Mouse (Mus musculus): Measurements from ENCODE around the gene Uprt. TPM values are rescaled to one million over a fixed set of nuclear protein-coding genes. Genes with fewer than 3 reads are reported as not detected.
A peak's percentile ranks its signal among the peaks of the same experiment; 100 is the strongest.

The Uprt gene
- polyA plus RNA-seq (2014; fragmentation: Nextera tagmentation; extraction: Ambion mirVana) = 2.1 and 3.0 TPM in 2 replicates

DNA sequence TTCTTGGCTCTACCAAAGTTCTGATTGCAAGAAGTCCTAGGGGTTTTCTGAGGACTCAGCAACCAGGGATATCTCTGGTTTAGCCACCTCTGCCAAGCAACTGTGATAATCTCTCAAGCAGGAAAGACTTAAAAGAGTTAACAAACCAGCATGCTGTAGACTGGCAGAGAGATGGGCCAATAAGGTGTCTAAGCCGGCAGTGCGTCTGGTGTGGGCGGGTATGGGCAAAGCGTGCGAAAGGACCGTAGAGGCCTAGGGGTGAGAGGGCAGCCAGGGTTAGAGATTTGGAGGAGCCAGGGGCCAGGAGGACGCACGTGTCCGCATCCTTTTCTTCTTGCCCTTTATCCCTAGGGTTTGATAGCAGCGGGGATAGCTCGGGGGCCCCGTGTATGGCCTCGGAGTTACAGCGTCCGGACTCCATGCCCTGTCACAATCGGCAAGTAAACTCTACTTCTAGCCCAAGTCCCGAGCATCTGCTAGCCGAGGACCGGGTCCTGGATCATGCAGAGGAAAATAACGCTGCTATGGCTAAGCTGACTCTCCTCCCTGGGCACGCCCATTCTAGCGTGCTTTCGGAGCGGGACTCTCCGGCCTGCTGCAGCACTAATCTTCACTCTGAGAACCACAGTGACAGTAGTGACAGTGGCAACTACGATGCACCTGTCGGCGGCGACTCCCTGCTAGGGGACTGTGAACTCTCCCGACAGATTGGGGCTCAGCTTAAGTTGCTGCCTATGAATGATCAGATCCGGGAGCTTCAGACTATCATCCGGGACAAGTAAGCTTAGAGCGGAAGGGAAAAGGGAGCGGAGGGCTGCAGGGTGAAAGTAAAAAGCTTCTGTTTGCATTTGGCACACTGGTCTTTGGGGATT lies at the start of gene Uprt:
TSS of gene Uprt (plus strand) at position 247 of the 872 bp plus-strand sequence.
- H3K27ac ChIP-seq (ENCODE audit: low read depth, low read length) = no peak within 1 kb of the TSS; the same call in 1 of the 2 replicates
- 23% methylated on average over 34 of the region's 34 CpGs for WGBS
- H3K4me3 ChIP-seq (ENCODE audit: low read depth, low read length) = peak within 1 kb of the TSS; percentile 46

DNA sequence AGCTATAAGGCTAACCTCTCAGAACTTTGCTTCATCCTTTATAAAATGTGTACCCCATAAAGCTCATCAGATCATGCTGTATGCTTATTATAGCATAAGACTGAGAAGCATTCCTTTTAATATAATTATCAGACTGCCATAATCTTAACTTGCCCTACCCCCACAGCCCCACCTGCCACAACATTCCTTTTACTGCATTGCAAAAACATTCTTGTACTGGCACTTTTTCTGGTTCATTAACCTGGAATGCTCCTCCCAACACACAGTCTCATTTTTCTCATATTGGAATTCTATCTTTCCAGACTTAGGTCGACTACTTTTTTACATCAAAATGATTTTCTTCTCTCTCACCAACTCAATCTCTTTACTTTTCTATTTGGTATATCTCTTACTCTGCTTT lies 49.2 kb upstream of the Uprt start:
- no peak overlapping the region for H3K4me2 ChIP-seq (ENCODE audit: low read depth, low read length, severe bottlenecking)
- H3K36me3 ChIP-seq (ENCODE audit: control insufficient read depth, insufficient read depth, low read length) = no peaks in the 10 kb centered on the region
- DNase-seq (ENCODE audit: low spot score) (no peak), ATAC-seq (replicated peaks; ENCODE audit: low FRiP score) (no peak)
- no peaks in the 10 kb centered on the region for H3K4me1 ChIP-seq (replicated peaks; ENCODE audit: control insufficient read depth, insufficient read depth, low read length)
- H3K27me3 ChIP-seq (ENCODE audit: control insufficient read depth, insufficient read depth, low read length) = peaks cover 2% of the 10 kb centered on the region; the same call in 1 of the 2 replicates
- 40% methylated on average over 1 of the region's 1 CpGs for WGBS
- no peaks in the 10 kb centered on the region for H3K9me3 ChIP-seq (ENCODE audit: control insufficient read depth, low read length)
- no peak overlapping the region for H3K9ac ChIP-seq (ENCODE audit: low read length)
- H3K4me3 ChIP-seq (ENCODE audit: low read depth, low read length) = no peak overlapping the region
- H3K27ac ChIP-seq (ENCODE audit: low read depth, low read length) = no peak overlapping the region

More for the DNA sequence above, at the start of gene Uprt:
- peak within 1 kb of the TSS; percentile 57 for H3K9ac ChIP-seq (ENCODE audit: low read length)
- DNase-seq (ENCODE audit: low spot score) (peak; percentile 65), ATAC-seq (replicated peaks; ENCODE audit: low FRiP score) (peak; percentile 97)
- peaks cover 7% of the 10 kb centered on the region; the same call in 1 of the 2 replicates for H3K27me3 ChIP-seq (ENCODE audit: control insufficient read depth, insufficient read depth, low read length)
- H3K9me3 ChIP-seq (ENCODE audit: control insufficient read depth, low read length) = no peaks in the 10 kb centered on the region
- H3K36me3 ChIP-seq (ENCODE audit: control insufficient read depth, insufficient read depth, low read length) = no peaks in the 10 kb centered on the region
- peak within 1 kb of the TSS; percentile 53 for H3K4me2 ChIP-seq (ENCODE audit: low read depth, low read length, severe bottlenecking)
- H3K4me1 ChIP-seq (replicated peaks; ENCODE audit: control insufficient read depth, insufficient read depth, low read length) = no peaks in the 10 kb centered on the region

DNA sequence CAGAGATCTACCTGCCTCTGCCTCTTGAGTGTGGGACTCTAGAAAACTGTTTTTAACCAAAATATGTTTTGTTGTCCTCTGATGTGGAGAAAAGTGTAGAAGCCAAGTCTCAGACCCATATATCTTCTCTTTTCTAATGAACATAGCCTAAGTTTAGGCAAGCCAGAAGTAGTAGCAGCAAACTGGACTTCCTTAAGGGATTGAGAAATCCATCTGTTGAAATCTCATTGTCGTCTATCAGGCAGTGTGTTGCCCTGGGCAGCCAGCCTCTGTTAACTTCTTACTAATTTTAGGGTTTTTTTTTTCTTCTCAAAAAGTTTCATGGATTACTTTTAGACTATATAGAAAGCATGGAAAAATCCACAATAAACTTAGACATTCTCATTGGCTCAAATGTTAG lies 30.2 kb upstream of the Uprt start:
- H3K4me1 ChIP-seq (replicated peaks; ENCODE audit: control insufficient read depth, insufficient read depth, low read length) = no peaks in the 10 kb centered on the region
- no peak overlapping the region for H3K27ac ChIP-seq (ENCODE audit: low read depth, low read length)
- WGBS = 83% methylated on average over 1 of the region's 1 CpGs
- peaks cover 5% of the 10 kb centered on the region; the same call in 1 of the 2 replicates for H3K27me3 ChIP-seq (ENCODE audit: control insufficient read depth, insufficient read depth, low read length)
- H3K36me3 ChIP-seq (ENCODE audit: control insufficient read depth, insufficient read depth, low read length) = no peaks in the 10 kb centered on the region
- H3K9me3 ChIP-seq (ENCODE audit: control insufficient read depth, low read length) = no peaks in the 10 kb centered on the region
- no peak for ATAC-seq (replicated peaks; ENCODE audit: low FRiP score)
- no peak overlapping the region for H3K4me3 ChIP-seq (ENCODE audit: low read depth, low read length)
- no peak for DNase-seq (ENCODE audit: low spot score)
- H3K4me2 ChIP-seq (ENCODE audit: low read depth, low read length, severe bottlenecking) = no peak overlapping the region
- H3K9ac ChIP-seq (ENCODE audit: low read length) = no peak overlapping the region

DNA sequence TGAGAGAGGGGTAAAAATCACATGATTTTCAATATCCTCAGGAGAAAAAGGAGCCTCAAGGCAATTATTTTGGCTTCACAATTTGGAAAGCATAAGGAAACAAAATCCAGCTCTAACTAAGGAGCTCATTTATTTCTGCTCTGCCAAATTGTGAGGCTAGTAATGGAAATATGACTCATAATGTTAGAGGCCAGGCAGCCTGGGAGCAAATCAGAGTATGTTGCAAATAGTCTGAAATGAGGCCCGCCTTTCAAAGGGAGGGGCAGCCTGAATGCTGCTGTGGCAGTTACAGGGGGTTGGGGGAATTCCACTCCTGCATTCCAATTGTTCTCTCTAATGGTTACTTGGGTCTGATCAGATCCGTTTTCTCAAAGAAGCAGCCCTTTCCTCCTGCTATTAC lies 20.9 kb upstream of the Uprt start:
- no peak overlapping the region for H3K4me2 ChIP-seq (ENCODE audit: low read depth, low read length, severe bottlenecking)

DNA sequence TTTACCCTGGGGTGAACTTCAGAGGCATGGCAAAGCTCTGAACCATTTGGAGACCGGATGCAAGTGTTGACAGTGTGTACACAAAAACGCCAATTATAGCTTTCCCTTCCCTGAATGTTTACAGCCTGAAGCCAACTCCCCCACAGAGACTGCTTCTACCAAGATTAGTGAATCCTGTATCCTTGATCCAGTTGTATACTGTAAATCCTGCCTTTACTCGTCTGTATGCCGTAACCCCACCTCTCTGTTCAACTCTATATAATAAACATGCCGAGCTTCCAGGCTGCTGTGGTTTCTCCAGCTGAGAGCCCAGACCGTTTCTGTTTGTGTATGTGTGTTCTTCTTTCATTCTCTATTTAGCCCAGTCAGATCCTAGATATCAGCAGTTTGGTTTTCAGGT lies 18.2 kb upstream of the Uprt start:
- H3K4me3 ChIP-seq (ENCODE audit: low read depth, low read length) = no peak overlapping the region
- no peak overlapping the region for H3K27ac ChIP-seq (ENCODE audit: low read depth, low read length)
- H3K9ac ChIP-seq (ENCODE audit: low read length) = no peak overlapping the region
- ATAC-seq (replicated peaks; ENCODE audit: low FRiP score) (no peak), DNase-seq (ENCODE audit: low spot score) (no peak)
- H3K36me3 ChIP-seq (ENCODE audit: control insufficient read depth, insufficient read depth, low read length) = no peaks in the 10 kb centered on the region
- H3K4me1 ChIP-seq (replicated peaks; ENCODE audit: control insufficient read depth, insufficient read depth, low read length) = no peaks in the 10 kb centered on the region
- no peak overlapping the region for H3K4me2 ChIP-seq (ENCODE audit: low read depth, low read length, severe bottlenecking)
- H3K9me3 ChIP-seq (ENCODE audit: control insufficient read depth, low read length) = no peaks in the 10 kb centered on the region
- no peaks in the 10 kb centered on the region; the same call in 1 of the 2 replicates for H3K27me3 ChIP-seq (ENCODE audit: control insufficient read depth, insufficient read depth, low read length)
- 75% methylated on average over 6 of the region's 6 CpGs for WGBS

More for the DNA sequence above, 20.9 kb upstream of the Uprt start:
- DNase-seq (ENCODE audit: low spot score) = no peak
- ATAC-seq (replicated peaks; ENCODE audit: low FRiP score) = no peak
- no peak overlapping the region for H3K9ac ChIP-seq (ENCODE audit: low read length)
- no peaks in the 10 kb centered on the region for H3K9me3 ChIP-seq (ENCODE audit: control insufficient read depth, low read length)
- H3K27me3 ChIP-seq (ENCODE audit: control insufficient read depth, insufficient read depth, low read length) = no peaks in the 10 kb centered on the region; the same call in 1 of the 2 replicates
- no peak overlapping the region for H3K27ac ChIP-seq (ENCODE audit: low read depth, low read length)
- H3K36me3 ChIP-seq (ENCODE audit: control insufficient read depth, insufficient read depth, low read length) = no peaks in the 10 kb centered on the region
- H3K4me1 ChIP-seq (replicated peaks; ENCODE audit: control insufficient read depth, insufficient read depth, low read length) = no peaks in the 10 kb centered on the region
- H3K4me3 ChIP-seq (ENCODE audit: low read depth, low read length) = no peak overlapping the region
- 20% methylated on average over 2 of the region's 2 CpGs for WGBS

DNA sequence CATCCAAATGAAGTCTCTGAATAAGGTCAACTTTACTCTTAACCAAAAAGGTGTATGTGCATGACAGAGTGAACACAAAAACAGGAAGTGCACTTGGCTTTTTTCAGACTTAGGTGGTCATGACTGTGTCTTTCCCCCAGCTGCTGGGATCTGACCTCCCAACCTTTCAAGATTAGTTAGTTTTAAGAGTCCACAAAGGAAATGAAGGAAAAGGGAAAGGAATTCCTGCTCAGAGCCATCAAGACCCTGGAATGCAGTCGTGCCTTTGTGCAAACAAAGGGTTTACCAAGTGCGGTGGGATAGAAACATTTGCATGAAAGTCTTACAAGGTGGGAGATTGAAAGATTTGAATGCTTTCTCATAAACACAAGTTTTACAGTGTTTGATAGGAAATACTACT lies 4.6 kb upstream of the Uprt start:
- ATAC-seq (replicated peaks; ENCODE audit: low FRiP score) (no peak), DNase-seq (ENCODE audit: low spot score) (no peak)
- no peaks in the 10 kb centered on the region for H3K4me1 ChIP-seq (replicated peaks; ENCODE audit: control insufficient read depth, insufficient read depth, low read length)
- H3K36me3 ChIP-seq (ENCODE audit: control insufficient read depth, insufficient read depth, low read length) = no peaks in the 10 kb centered on the region
- no peak overlapping the region for H3K4me3 ChIP-seq (ENCODE audit: low read depth, low read length)
- H3K27ac ChIP-seq (ENCODE audit: low read depth, low read length) = no peak overlapping the region
- H3K9me3 ChIP-seq (ENCODE audit: control insufficient read depth, low read length) = no peaks in the 10 kb centered on the region
- 25% methylated on average over 2 of the region's 2 CpGs for WGBS
- H3K4me2 ChIP-seq (ENCODE audit: low read depth, low read length, severe bottlenecking) = no peak overlapping the region
- H3K27me3 ChIP-seq (ENCODE audit: control insufficient read depth, insufficient read depth, low read length) = peaks cover 4% of the 10 kb centered on the region
- H3K9ac ChIP-seq (ENCODE audit: low read length) = no peak overlapping the region

DNA sequence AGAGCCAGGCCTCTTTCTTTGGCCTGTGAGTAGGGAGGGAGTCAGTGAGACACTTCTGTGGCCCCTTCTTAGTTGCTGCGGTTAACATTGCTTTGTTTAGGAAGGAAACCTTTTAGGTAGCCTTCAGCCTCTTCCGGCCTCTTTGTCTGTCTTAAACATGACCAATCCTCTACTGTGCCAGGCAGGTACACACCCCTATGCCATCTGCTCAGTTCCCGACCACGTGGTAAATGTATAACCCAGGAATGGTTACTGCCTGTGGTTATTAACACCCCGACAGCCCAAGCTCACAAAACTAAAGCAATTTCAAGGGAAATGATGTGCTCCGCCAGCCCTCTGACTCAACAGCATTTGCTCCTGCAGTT lies 808 bp downstream of the Uprt start:
- 28% methylated on average over 6 of the region's 6 CpGs for WGBS
- peak overlapping the region; percentile 57 for H3K9ac ChIP-seq (ENCODE audit: low read length)
- no peaks in the 10 kb centered on the region for H3K36me3 ChIP-seq (ENCODE audit: control insufficient read depth, insufficient read depth, low read length)
- no peaks in the 10 kb centered on the region for H3K9me3 ChIP-seq (ENCODE audit: control insufficient read depth, low read length)
- peaks cover 9% of the 10 kb centered on the region for H3K27me3 ChIP-seq (ENCODE audit: control insufficient read depth, insufficient read depth, low read length)
- H3K27ac ChIP-seq (ENCODE audit: low read depth, low read length) = no peak overlapping the region; the same call in 1 of the 2 replicates
- peak; percentile 57; the same call in 1 of the 2 replicates for ATAC-seq (replicated peaks; ENCODE audit: low FRiP score)
- peak overlapping the region; percentile 53 for H3K4me2 ChIP-seq (ENCODE audit: low read depth, low read length, severe bottlenecking)
- peak; percentile 48 for DNase-seq (ENCODE audit: low spot score)
- H3K4me3 ChIP-seq (ENCODE audit: low read depth, low read length) = peak overlapping the region; percentile 46
- no peaks in the 10 kb centered on the region for H3K4me1 ChIP-seq (replicated peaks; ENCODE audit: control insufficient read depth, insufficient read depth, low read length)

DNA sequence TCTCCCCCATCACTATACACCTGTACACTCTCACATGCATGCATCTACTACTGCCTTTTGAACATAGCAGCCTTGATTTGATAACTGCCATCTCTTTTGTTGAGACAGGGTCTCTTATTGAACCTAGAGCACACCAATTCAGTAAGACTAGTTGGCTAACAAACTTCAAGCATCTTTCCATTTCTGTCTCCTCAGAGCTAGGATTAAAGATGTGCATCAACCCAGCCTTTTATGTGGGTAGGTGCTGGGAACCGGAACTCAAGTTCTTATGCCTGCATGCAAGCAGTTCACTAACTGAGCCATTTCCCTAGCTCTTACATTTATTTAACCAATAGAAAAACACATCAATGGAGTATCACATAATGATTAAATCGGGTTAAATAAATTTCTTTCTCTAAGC lies 3.0 kb downstream of the Uprt start:
- Histone ChIP-seq H3K9me3 (ENCODE audit: control insufficient read depth, low read length) (no peaks in the 10 kb centered on the region), H3K9ac (ENCODE audit: low read length) (no peak overlapping the region), H3K27me3 (ENCODE audit: control insufficient read depth, insufficient read depth, low read length) (peaks cover 11% of the 10 kb centered on the region), H3K4me3 (ENCODE audit: low read depth, low read length) (no peak overlapping the region), H3K4me1 (replicated peaks; ENCODE audit: control insufficient read depth, insufficient read depth, low read length) (no peaks in the 10 kb centered on the region), H3K4me2 (ENCODE audit: low read depth, low read length, severe bottlenecking) (no peak overlapping the region), H3K27ac (ENCODE audit: low read depth, low read length) (no peak overlapping the region), H3K36me3 (ENCODE audit: control insufficient read depth, insufficient read depth, low read length) (no peaks in the 10 kb centered on the region)
- DNase-seq (ENCODE audit: low spot score) = no peak
- WGBS = 87% methylated on average over 2 of the region's 2 CpGs
- no peak for ATAC-seq (replicated peaks; ENCODE audit: low FRiP score)
